In genomic region chr1:74505721-74506464, GRCm38 (mm10) we compare ENCODE assay signal across 8 mouse cellular contexts. TPM values are rescaled to one million over a fixed set of nuclear protein-coding genes. Genes with fewer than 3 reads are reported as not detected.
DNase-seq lines count a peak whose midpoint lies in the region; ATAC-seq lines count a peak whose summit lies in the region.

Gene Cnot9, plus strand, starts transcription at chr1:74506058.

- H3K27me3 ChIP-seq in hindbrain, embryonic 16.5 days (replicated peaks; ENCODE audit: control insufficient read depth, insufficient read depth, low read length), result no peaks in the 10 kb centered on the region

- no peaks in the 10 kb centered on the region for H3K36me3 ChIP-seq in hindbrain, embryonic 16.5 days (ENCODE audit: control insufficient read depth, insufficient read depth, low read length)
- H3K36me3 ChIP-seq in macrophage (ENCODE audit: inconsistent target), result no peaks in the 10 kb centered on the region

- peak within 1 kb of the TSS; percentile 89 for H3K27ac ChIP-seq in hindbrain, embryonic 16.5 days (ENCODE audit: low read depth, low read length)
- H3K27ac ChIP-seq in macrophage, result peak within 1 kb of the TSS; percentile 86

- peaks cover 91% of the 10 kb centered on the region for H3K79me2 ChIP-seq in macrophage (ENCODE audit: inconsistent target)

- peak; percentile 97 for DNase-seq in WW6 (ENCODE audit: low read depth, low spot score)
- DNase-seq in cerebellum, postnatal 4 days (ENCODE audit: low spot score in 2 of 2), result peak; percentile 99 to 100
- DNase-seq in gastrocnemius, adult 18-20 months (ENCODE audit: low spot score), result peak; percentile 100
- peak; percentile 100 for DNase-seq in left cerebral cortex, adult 18-20 months (ENCODE audit: low spot score in 2 of 2)
- DNase-seq in right cerebral cortex, adult 18-20 months, result peak; percentile 100
- peak; percentile 99 for DNase-seq in urinary bladder, postnatal 10 days (ENCODE audit: low spot score)

- H3K4me1 ChIP-seq in hindbrain, embryonic 16.5 days (ENCODE audit: control insufficient read depth, insufficient read depth, low read depth, low read length), result peaks cover 28% of the 10 kb centered on the region

- H3K9ac ChIP-seq in hindbrain, embryonic 16.5 days (ENCODE audit: low read depth, low read length), result peak within 1 kb of the TSS; percentile 92

- H3K4me2 ChIP-seq in hindbrain, embryonic 16.5 days (ENCODE audit: low read length), result peak within 1 kb of the TSS; percentile 90

- no peaks in the 10 kb centered on the region for H3K9me3 ChIP-seq in hindbrain, embryonic 16.5 days (ENCODE audit: control insufficient read depth, low read length)

- ATAC-seq in hindbrain, embryonic 16.5 days, result peak; percentile 99

- under 1% methylated on average over 62 of the region's 64 CpGs for WGBS in hindbrain, embryonic 16.5 days
- 1% methylated on average over 56 of the region's 64 CpGs for WGBS in macrophage (ENCODE audit: missing documents)

- peak within 1 kb of the TSS; percentile 93 for H3K4me3 ChIP-seq in hindbrain, embryonic 16.5 days (ENCODE audit: low read length)
- H3K4me3 ChIP-seq in macrophage (ENCODE audit: inconsistent target), result peak within 1 kb of the TSS; percentile 89

RNA-seq across cellular contexts. Expression of gene Cnot9, which starts in this region (rescaled TPM):
- total RNA-seq in gastrocnemius, adult 18-20 months (2021), result 10 to 100 TPM; 12.1 to 13.1 TPM
- 39.7 and 47.0 TPM in 2 replicates for polyA plus RNA-seq in hindbrain, embryonic 16.5 days (2015; fragmentation: Nextera tagmentation; extraction: Ambion mirVana)
- 10 to 100 TPM; 25.7 to 26.5 TPM for total RNA-seq in left cerebral cortex, adult 18-20 months (2021)
- total RNA-seq in macrophage (2018; cell fraction: chromatin; rRNA removed), result 10 to 100 TPM in 23 of 26 experiments, 1 to 10 TPM in 3; 5.7 to 37.6 (median 22.2) TPM
- 10 to 100 TPM; 25.5 to 43.6 (median 38.9) TPM for total RNA-seq in macrophage (2018; cell fraction: cytosol; rRNA removed)
- total RNA-seq in macrophage (2018; cell fraction: nucleus; rRNA removed), result 10 to 100 TPM; 11.8 to 52.3 (median 26.9) TPM
- 35.7 to 47.8 TPM (median 39.6 TPM) in 3 replicates for polyA plus RNA-seq in macrophage (2018)

Comparison
In these comparisons a context has a peak if more than half of its experiments do, and no peak if none do; other contexts are left out.
1. Peak in every context shown above with its lines: DNase-seq, ATAC-seq, H3K4me3 ChIP-seq and H3K27ac ChIP-seq.